Mouse (Mus musculus): Measurements from ENCODE around the gene Ppp5c. TPM values are rescaled to one million over a fixed set of nuclear protein-coding genes. Genes with fewer than 3 reads are reported as not detected.

The Ppp5c gene
- total and polyA plus RNA-seq, 3 experiments = 82.2 to 179 (median 86.0) TPM

DNA sequence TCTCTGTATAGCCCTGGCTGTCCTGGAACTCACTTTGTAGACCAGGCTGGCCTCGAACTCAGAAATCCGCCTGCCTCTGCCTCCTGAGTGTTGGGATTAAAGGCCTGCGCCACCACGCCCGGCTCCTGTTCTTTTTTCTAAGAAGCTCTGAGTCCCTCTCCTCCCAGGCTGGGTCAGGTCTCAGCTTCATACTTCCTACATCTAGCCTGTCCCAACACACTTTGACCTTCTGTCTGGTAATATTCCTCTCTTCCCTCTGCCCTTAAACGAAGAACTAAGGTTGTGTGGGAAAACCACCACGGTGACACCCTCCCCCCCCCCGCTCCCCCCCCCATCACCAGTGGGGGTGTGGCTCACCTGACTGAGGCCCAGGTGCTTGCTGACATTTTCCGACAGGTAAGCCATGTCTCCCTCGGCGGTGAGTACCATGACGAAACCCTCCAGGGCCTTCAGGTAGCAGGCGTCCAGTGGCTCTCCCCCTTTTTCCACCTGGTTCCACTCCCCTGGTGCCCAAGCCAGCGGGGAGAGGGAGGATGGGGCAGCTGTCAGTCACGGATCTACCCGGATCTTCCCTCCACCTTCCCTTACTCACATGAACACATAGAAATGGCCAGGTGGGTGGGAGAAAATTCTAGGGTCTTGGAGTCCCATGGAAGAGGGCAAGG lies 26.7 kb upstream of the Ppp5c start:
- DNase-seq = no peak

DNA sequence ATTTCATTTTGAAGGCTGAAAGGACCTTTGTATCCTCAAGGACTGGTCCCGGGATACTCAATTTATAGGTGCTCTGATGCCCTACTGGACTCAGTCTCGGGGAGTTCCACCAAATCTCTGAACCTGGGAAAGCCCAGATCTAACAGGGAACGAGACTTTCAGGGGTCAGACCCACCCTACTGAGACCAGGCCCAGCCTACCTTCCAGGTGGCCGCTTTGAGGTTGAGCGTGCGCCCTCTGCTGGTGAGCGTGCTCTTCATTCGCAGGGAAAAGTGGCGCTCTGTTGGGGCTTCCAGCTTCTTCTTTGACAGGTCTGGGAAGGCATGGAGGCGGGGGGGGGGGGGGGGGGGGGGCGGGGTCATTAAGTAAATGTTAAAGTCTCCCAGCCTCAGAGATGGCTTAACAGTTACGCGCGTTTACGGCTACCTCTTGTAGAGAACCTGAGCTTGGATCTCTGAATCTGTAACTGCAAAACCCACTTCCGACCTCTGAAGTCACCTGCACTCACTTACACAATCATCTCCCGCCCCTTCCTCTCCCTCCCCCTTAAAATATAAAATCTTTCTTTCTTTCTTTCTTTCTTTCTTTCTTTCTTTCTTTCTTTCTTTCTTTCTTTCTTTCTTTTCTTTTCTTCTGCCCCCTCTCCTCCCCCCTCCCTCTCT lies 23.3 kb upstream of the Ppp5c start:
- DNase-seq = peak; percentile 55

DNA sequence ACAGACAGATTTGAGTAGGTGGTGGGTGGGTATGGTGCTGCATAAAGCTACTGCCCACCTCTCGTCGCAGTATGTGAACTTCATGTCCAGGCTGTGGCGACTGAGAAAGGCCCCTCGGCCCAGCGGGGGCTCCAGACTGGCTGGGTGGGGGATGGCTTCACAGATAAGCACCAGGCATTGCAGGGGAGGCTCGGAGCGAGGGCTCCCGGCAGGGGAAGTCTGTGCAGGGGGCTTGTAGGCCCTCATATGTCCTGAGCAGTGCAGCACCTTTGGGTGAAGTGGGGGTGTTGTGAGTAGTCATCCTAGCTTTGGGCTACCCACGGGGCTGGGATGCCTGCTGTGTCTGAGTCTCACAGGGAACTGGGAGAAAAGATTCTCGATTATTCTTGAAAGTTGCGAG lies 22.8 kb upstream of the Ppp5c start:
- no peak for DNase-seq

DNA sequence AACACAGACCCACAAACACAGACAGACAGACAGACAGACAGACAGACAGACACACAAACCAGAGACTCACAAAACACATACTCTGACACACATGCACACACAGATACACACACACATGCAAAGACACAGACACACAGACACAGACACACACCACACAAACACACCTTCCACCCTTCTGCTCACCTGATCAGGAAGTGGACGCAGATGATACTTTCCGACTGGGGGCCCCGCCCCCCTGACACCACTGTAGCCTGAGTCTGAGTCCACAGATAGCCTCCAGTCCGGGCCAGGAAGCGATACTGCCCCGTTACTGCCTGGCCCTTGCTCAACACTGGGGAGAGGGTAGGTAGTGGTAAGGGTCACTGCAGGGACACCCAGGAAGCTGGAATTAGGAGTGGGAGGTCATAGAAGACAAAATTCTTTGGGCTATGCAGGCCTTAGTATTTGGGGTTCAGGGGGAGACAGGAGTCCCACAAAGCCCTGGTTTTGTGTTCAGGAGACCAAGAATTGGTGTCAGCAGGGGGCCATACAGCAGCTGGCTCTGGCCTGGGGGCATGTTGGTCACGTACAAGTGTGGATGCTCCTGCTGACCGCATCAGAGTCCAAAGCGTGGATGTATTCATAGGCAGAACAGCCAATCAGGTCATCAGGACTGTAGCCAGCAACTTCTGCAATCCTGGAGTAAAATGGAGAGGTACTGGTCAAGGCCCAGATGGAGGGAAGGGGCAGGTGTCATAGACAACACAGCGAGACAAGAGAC lies 20.9 kb upstream of the Ppp5c start:
- no peak for DNase-seq

DNA sequence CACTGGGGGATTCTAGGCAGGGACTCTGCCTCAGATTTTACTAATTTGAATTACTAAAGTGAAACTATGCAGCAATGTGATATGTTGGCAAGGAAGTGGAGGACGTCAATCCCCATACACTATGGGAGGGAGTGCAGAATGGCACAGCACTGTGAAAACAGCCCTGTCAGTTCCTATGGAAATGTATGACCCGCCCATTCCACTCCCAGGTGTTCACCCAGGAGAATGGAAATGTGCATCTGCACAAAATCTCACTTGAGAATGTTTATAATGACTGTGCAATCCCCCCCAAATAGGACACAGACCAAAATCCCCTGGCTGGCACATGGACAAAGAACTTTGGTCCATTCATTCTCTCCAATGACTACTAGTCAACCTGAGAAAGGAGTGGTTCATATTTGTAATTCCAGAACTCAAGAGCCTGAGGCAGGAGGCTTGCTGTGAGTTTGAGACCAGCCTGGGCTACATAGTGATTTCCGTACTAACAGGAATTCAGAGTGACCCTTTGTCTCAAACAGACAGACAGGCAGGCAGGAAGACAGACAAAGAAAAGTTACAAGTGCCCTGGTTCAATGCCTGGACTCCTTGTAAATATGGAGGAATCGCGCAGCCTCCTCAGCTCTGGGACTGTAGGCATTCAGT lies 19.4 kb upstream of the Ppp5c start:
- DNase-seq = no peak

DNA sequence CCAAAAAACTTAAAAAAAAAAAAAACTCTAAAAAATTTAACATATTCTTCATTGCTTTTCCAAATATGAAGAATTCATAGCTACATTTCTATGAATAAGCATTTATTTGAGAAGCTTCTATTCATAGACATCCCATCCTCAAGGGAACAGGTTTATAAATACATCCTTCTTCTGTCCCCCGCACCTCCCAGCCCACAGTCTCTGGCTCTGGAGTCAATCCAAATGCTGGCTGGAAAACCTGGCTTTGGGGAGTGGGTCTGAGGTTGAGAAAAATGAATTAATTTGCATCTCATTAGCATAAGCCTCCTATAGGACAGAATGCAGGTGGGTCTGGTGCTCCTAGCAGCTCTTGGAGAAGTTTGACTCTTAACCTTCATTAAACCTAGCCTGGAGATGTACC lies 18.0 kb upstream of the Ppp5c start:
- no peak for DNase-seq

DNA sequence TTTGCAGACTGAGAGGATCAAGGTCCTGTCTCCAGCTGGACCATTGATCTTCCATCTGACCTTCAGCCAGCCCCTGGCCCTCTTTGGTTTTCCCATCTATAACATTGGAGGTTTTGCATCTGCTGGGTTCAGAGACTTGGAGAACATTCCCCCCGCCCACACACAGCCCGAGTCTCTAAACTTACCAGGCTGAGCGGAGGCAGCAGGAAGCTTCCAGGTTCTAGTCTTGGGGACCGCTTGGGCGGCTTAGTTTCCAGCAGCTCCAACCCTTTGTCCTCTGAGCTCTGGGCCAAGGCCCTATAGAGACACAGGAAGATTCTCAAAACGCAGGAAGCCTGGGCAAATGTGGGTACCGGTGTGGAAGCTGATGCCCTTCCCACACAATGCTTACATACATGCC lies 11.6 kb upstream of the Ppp5c start:
- no peak for DNase-seq

DNA sequence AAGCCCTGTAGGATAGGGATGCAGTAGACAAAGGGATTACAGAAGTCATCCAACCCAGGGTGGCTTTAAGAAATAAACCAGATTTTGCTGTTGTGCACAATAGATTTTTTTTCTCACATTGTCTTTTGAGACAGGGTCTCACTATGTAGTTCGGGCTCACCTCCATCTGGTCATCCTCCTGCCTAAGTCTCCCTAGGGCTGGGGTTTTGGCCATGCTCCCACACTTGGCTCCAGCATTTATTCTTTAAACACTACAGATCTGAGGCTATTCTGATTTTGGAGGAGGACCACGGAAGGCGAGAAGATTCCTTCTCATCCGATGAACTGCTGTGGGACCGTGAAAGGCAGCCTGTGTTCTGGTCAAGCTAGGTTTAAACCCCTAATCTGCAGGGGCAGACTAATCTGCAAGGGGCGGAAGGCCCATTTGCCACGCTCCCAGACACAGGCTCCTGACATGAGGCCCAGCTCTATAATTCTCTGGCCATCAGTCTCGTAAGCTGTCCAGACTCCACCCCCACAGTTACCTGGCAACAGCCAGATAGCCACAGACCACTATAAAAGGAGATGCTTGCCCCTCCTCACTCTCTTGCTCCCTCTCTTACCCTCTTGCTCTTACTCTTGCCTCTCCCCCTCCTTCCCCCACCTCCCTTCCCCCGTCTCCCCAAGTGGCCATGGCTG lies 10.4 kb upstream of the Ppp5c start:
- DNase-seq = no peak

DNA sequence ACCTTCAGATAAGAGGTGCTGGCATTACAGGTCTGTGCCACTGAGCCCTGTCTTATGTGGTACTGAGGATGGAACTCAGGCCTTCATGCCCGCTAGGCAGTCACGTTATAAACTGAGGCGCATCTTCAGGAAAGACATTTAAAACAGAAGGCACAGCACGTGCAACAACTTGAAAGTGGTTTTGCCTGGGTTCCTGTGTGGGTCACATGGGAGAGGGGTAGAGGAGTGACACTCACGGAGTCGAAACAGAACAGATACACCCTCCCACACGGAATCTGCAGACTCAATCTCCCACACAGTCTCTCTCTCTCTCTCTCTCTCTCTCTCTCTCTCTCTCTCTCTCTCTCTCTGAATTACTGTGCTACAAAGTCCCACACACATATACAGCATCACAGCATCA lies 2.5 kb upstream of the Ppp5c start:
- DNase-seq = no peak

DNA sequence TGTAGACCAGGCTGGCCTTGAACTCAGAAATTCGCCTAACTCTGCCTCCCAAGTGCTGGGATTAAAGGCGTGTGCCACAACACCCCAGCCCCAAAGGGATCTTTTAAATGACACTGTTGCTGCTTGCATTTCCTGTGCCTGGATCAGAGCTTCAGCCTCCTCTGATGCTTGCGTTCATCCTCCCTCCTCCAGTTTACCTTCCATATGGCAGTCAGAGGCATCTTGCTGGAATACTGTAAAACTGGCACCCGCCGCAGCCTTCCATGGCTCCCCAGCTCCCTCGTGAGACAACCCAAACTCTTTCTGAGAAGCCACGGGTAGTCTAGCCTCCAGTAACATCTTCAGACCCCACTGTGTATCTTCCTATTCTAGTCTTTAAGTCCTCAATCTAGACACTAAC lies 1.2 kb upstream of the Ppp5c start:
- no peak for DNase-seq

DNA sequence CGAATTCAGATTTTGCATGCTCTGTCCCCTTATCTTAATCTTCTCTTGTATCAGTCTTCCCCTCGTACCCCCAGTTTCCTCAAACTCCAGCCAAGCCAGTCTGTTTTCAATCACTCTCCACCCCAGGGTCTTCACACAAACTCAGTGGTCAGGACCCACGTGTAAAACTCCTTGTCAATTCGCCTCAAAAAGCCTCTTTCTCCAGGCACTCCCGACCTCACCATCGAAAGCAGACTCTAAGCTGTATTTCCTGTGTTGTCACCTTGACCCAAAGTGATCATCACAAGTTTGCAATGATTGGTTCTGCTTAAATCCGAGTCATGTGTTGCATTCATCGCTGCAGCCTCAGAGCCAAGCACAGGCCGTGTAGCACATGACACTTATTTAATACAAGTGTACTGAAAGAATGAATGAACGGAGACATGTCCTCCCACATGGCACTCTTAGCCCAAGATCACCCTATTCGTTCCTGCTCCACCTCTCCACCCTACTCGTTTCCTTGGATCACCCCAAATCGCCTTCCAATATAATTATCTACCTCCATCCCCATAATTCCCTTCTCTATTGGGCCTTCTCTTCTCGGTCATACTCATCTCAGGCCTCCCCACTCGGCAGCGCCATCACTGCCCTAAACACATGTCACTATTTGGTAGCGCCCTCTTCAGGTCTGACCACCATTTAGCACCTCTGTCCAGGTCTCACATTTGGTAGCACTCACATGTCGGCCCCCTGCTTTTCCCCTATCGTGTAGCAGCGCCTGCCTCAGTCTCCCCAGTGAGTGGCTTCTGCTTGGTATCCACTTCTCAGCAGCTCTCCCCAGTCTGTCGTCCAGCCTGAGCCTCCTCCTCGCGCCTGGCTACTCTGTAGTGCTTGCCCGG lies 775 bp downstream of the Ppp5c start:
- peak; percentile 26 for DNase-seq

DNA sequence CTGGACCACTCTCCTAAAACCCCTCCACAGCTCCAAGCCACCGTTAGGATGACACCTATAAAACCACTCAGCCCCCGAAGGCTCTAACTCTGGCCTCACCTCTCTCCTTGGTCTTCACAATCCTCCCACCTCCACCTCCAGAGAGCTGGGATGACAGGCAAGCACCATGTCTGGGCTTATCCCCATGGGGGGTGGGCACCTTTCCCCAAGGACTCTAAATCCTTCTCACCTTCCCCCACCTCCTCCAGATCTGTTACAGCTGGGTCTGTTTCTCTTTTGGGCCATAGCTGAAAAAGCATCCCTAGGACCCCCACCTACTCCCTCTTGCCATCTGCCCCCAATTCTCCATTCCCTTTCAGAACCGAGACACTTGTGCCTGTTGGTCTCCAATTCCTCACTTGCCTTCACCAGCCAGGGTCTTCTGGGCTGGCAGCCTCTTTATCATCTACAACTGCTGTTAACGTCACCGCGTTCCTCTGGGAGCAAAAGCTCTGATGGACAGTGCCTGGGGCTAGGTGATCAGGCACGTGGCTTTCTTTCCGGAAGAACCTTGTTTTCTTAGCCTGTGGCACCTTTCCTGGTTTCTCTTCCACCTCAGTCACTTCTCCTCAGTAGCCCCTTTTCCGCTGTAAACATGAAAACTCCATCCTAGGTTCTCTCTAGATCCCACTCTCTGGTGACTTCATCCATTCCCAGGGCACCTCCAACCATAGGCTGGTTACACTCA lies 1.7 kb downstream of the Ppp5c start:
- no peak for DNase-seq

DNA sequence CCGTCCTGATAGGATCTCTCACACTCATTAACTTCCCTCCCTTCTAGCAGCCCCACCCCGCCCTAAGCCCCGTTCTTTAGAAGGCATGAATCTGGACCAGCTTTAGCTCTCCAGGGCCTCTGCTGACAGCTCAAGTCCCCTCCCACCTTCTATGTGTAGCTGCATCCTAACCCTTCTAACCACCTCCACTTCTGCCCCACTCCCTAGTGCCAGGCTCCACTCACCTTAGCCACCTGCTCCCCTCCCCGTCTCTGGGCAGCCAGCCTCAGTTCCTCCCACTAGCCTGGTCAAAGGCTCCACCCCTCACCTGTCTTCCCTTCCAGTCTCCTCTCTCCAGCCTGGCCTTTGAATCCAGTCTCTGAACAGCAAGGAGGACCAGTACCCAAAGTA lies 2.2 kb downstream of the Ppp5c start:
- no peak for DNase-seq

DNA sequence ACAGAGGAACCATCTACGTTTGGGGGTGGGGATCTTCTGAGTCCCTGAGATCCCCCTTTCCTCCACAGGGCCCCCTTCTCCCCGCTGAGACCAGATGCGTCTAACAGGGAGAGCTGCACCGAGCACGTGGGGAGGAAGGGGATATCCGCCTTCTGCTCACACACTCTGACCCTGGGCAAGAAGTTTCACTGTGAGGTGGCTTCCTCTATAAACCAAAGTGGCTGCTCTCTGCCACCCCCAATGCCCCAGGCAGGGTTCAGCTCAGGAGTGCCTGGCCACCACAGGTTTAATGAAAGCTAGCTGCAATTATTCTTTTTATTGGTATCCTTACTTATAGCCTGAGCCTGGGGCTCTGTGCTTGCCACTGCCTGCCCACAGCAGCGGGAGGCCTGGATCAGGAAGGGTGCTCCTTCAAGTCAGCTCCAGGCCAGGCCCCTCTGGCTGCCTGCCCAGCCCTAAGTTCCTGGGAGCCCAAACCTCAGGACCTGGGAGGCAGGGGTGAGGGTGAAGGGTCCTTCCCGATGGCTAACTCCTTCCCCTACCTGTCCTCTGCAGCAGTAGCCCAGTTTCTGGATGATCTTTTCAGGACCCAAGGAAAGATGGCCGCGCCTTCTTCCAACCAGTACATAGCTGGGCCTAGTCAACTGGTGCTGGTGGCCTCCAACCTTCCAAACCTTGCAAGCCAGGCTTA lies 2.8 kb downstream of the Ppp5c start:
- DNase-seq = peak; percentile 33

DNA sequence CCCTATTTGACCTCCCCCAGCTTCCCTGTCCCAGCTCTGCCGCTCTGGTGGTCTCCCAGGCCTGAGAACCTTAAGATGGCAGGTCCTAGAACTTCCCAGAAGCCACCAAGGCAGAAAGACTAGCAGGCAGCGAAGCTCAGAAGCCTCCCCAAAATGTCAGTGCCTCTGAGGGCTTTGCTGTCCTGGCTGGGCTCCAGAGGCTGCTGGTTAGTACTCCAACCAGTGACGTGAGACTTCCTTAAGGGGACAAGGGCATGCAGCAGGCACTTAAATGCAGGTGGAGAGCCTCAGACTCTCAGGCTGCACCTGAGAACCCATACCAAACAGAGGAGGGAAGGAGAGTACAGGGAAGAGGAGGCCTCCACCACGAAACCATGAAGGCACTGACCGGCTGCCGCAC lies 3.6 kb downstream of the Ppp5c start:
- peak; percentile 34 for DNase-seq

DNA sequence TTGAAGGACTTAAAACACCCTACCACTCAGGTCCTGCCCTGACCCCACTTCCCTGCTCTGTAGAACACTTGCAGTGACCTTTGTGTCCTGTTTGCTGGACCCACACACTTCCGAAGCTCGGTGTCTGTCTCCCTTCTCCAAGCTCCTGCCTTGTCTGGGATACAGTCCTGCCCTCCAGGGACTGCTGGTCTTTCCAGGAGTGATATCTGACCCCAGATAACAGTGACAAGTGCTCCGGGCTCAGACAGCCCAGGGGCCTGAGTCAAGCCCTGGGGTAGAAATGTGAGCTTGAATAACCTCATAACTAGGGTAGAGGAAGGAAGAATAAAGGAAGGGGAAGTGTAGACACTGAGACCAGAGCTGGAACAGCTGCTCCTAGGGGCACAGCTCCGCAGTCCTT lies 4.0 kb downstream of the Ppp5c start:
- no peak for DNase-seq

DNA sequence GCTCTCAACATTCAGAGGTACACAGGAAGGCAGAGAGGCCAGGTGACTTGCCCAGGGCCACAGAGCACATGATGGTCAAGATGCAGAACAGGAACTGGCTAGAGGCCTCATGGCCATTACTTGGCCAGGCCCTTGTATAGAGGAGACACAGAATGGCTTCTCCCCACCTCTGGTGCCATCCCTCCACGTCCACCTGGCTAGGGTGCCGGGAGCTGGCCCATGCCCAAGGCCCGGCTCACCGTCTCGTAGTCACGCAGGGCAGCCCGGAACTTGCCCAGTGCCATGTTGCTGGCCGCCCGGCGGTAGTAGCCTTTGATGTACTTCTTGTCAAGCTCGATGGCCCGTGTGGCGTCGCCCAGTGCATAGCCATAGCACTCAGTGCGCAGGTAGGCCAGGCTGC lies 5.5 kb downstream of the Ppp5c start:
- DNase-seq = no peak

DNA sequence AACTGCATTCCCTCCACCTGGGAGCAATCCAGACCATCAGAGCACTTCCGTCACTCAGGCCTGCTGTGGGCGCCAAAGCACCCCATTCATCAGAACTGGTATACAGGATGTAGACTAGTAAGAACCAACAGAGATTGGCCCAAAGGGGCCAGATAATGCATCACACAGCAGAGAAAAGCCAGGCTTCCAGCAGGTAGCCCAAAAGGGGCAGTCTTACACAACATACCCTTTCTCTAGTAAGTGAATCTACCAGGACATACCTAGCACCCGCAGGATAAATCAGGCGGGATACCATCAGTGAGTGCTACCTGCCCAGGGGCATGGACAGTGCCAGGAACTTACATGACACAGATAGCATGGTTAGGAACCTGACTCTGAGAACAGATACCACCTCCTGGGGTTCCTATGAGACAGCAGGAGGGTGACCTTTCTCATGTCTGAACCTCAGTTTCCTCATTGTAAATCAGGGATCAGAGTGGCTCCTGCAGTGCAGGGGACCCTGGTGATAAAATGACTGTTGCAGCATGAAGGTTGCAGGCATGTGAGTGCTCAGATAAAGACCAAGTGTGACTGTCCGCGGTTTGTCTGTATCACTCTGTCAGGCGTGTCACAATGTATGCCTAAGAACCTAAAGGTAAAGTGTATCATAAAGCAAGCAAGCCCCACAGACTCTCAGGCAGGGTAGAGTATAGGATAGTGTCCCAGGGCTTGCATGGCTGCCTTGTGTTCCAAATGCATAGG lies 8.1 kb downstream of the Ppp5c start:
- no peak for DNase-seq

DNA sequence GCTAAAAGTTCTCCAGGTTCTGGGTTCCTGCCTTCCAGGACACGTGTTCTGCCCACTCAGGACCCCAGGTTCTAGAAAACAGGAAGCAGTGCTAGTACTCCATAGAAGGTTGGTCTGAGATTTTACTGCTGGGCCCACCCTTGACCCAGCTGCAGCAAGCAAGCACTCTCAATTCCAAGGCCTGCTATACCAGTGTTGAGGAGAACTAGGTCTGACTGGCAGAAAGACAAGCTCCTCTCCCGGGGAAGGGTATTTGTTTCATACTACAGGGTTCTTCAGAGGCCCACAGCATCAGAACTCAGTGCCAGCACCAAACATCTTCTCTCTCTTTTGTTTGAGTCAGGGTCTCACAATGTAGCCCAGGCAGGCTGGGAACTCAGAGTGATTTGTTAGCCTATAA lies 9.8 kb downstream of the Ppp5c start:
- DNase-seq = no peak

Data from adrenal gland, adult 2 months (tissue).